Mouse (Mus musculus) liver, embryonic 13.5 days (tissue): ENCODE measurements around the gene 4933406M09Rik. TPM values are rescaled to one million over a fixed set of nuclear protein-coding genes. Genes with fewer than 3 reads are reported as not detected.

Source experiments
- ATAC-seq: fragments of 200-750 bp; cut with Nextera tagmentation; 2 replicates; pipeline ENCODE4 v1.8.0; 2017; ENCODE audit warnings: low read depth, mild to moderate bottlenecking, moderate number of reproducible peaks, moderate library complexity
- DNase-seq: peaks from one replicate; pipeline ENCODE4 v3.0.0; 2022
- H3K27ac ChIP-seq: fragments of 300-500 bp; sonication (generic); 2 replicates; pipeline ENCODE4 v1.5.1; 2015; ENCODE audit warnings: moderate library complexity, mild to moderate bottlenecking, inconsistent platforms
- H3K27me3 ChIP-seq: fragments of 300-500 bp; sonication (generic); 2 replicates; pipeline ENCODE4 v1.6.1; 2015; ENCODE audit warnings: mild to moderate bottlenecking, inconsistent platforms
- H3K36me3 ChIP-seq: fragments of 300-500 bp; sonication (generic); 2 replicates; pipeline ENCODE4 v1.6.1; 2015; ENCODE audit warnings: mild to moderate bottlenecking, inconsistent platforms
- H3K4me1 ChIP-seq: fragments of 300-500 bp; sonication (generic); replicated peaks from 2 replicates; pipeline ENCODE4 v1.6.1; 2015; ENCODE audit warnings: inconsistent platforms
- H3K4me2 ChIP-seq: fragments of 300-500 bp; sonication (generic); 2 replicates; pipeline ENCODE4 v1.6.1; 2015; ENCODE audit warnings: inconsistent platforms, mild to moderate bottlenecking, moderate library complexity
- H3K4me3 ChIP-seq: fragments of 300-500 bp; sonication (generic); replicated peaks from 2 replicates; pipeline ENCODE4 v1.5.1; 2015; ENCODE audit warnings: mild to moderate bottlenecking, inconsistent platforms
- H3K9ac ChIP-seq: fragments of 300-500 bp; sonication (generic); 2 replicates; pipeline ENCODE4 v1.6.1; 2015; ENCODE audit warnings: mild to moderate bottlenecking, inconsistent platforms
- H3K9me3 ChIP-seq: fragments of 300-500 bp; sonication (generic); replicated peaks from 2 replicates; pipeline ENCODE4 v1.6.1; 2016; ENCODE audit warnings: inconsistent platforms
- whole genome bisulfite sequencing: fragments of 180-500 bp; shearing (Covaris S2); methylation state at CpG from one replicate; pipeline ENCODE4 v1.1.7; 2015; ENCODE audit not compliant: insufficient replicate concordance; 5-methylcytosine and 5-hydroxymethylcytosine counted together
- polyA plus RNA-seq: library from polyadenylated mRNA; unstranded; fragments of >200 nt; fragmentation: Nextera tagmentation; extraction: Ambion mirVana; gene quantifications from 2 replicates; pipeline ENCODE4 v1.2.1, GENCODE M21; 2015

4933406M09Rik gene
- polyA plus RNA-seq, 1 experiment from 2014 or later: not detected

- ATAC-seq (no peak), DNase-seq (no peak)
- Histone ChIP-seq H3K36me3 (peaks cover 62% of the 10 kb centered on the region), H3K9ac (no peak overlapping the region), H3K27me3 (peaks cover 15% of the 10 kb centered on the region), H3K4me1 (peaks cover 24% of the 10 kb centered on the region), H3K4me2 (no peak overlapping the region), H3K27ac (no peak overlapping the region), H3K4me3 (no peak overlapping the region), H3K9me3 (no peaks in the 10 kb centered on the region)
- 87% methylated on average over 9 of the region's 9 CpGs for WGBS
Measured at GRCm38 (mm10) chr1:134347791-134348190, 37.9 kb upstream of the 4933406M09Rik start.

- 83% methylated on average over 2 of the region's 2 CpGs for WGBS
- Histone ChIP-seq H3K9me3 (no peaks in the 10 kb centered on the region), H3K36me3 (peaks cover 91% of the 10 kb centered on the region), H3K4me2 (no peak overlapping the region), H3K27ac (no peak overlapping the region), H3K4me1 (peaks cover 16% of the 10 kb centered on the region), H3K4me3 (no peak overlapping the region), H3K27me3 (no peaks in the 10 kb centered on the region), H3K9ac (no peak overlapping the region)
- no peak for DNase-seq
- no peak for ATAC-seq
Measured at GRCm38 (mm10) chr1:134353326-134353725, 32.4 kb upstream of the 4933406M09Rik start.

- no peaks in the 10 kb centered on the region for H3K9me3 ChIP-seq
- peaks cover 35% of the 10 kb centered on the region for H3K4me1 ChIP-seq
- H3K36me3 ChIP-seq: peaks cover 78% of the 10 kb centered on the region
- 63% methylated on average over 4 of the region's 4 CpGs for WGBS
- H3K27ac ChIP-seq: no peak overlapping the region
- no peak for DNase-seq
- ATAC-seq: no peak
- no peaks in the 10 kb centered on the region for H3K27me3 ChIP-seq
- no peak overlapping the region for H3K4me2 ChIP-seq
- H3K4me3 ChIP-seq: no peak overlapping the region
- no peak overlapping the region for H3K9ac ChIP-seq
Measured at GRCm38 (mm10) chr1:134357461-134357860, 28.3 kb upstream of the 4933406M09Rik start.

GRCm38 (mm10) chr1:134360656-134361055, 25.1 kb upstream of the 4933406M09Rik start:
- 57% methylated on average over 7 of the region's 7 CpGs for WGBS
- Histone ChIP-seq H3K9me3 (no peaks in the 10 kb centered on the region), H3K4me2 (peak overlapping the region; percentile 78), H3K9ac (peak overlapping the region; percentile 88), H3K27me3 (no peaks in the 10 kb centered on the region), H3K4me3 (peak overlapping the region; percentile 81), H3K36me3 (peaks cover 46% of the 10 kb centered on the region), H3K27ac (peak overlapping the region; percentile 88; the same call in 1 of the 2 replicates), H3K4me1 (peaks cover 37% of the 10 kb centered on the region)
- DNase-seq (no peak), ATAC-seq (no peak)

GRCm38 (mm10) chr1:134361195-134361856, 24.4 kb upstream of the 4933406M09Rik start:
- Histone ChIP-seq H3K9me3 (no peaks in the 10 kb centered on the region), H3K27ac (peak overlapping the region; percentile 88), H3K4me1 (peaks cover 37% of the 10 kb centered on the region), H3K9ac (peak overlapping the region; percentile 88), H3K4me3 (peak overlapping the region; percentile 81), H3K36me3 (peaks cover 40% of the 10 kb centered on the region), H3K4me2 (peak overlapping the region; percentile 78), H3K27me3 (no peaks in the 10 kb centered on the region)
- WGBS: 1% methylated on average over 44 of the region's 44 CpGs
- DNase-seq (no peak), ATAC-seq (peak; percentile 87)

GRCm38 (mm10) chr1:134361857-134362212, 23.9 kb upstream of the 4933406M09Rik start, which contains the start of gene Tmem183a:
TSS of gene Tmem183a (minus strand) at chr1:134361979.
- Histone ChIP-seq H3K4me3 (peak within 1 kb of the TSS; percentile 81), H3K9ac (peak within 1 kb of the TSS; percentile 88), H3K27ac (peak within 1 kb of the TSS; percentile 88), H3K27me3 (no peaks in the 10 kb centered on the region), H3K4me1 (peaks cover 37% of the 10 kb centered on the region), H3K9me3 (no peaks in the 10 kb centered on the region), H3K4me2 (peak within 1 kb of the TSS; percentile 78), H3K36me3 (peaks cover 35% of the 10 kb centered on the region)
- WGBS: under 1% methylated on average over 38 of the region's 38 CpGs
- ATAC-seq (peak; percentile 96), DNase-seq (peak; percentile 96)

- 74% methylated on average over 4 of the region's 4 CpGs for WGBS
Measured at GRCm38 (mm10) chr1:134363194-134363593, 22.5 kb upstream of the 4933406M09Rik start.

GRCm38 (mm10) chr1:134365491-134365890, 20.2 kb upstream of the 4933406M09Rik start:
- Histone ChIP-seq H3K36me3 (peaks cover 2% of the 10 kb centered on the region), H3K27ac (no peak overlapping the region), H3K27me3 (no peaks in the 10 kb centered on the region), H3K4me2 (no peak overlapping the region), H3K4me3 (no peak overlapping the region), H3K9ac (no peak overlapping the region), H3K4me1 (peaks cover 10% of the 10 kb centered on the region), H3K9me3 (peaks cover 6% of the 10 kb centered on the region; the same call in 1 of the 2 replicates)
- WGBS: 55% methylated on average over 5 of the region's 5 CpGs
- DNase-seq (no peak), ATAC-seq (no peak)

More at GRCm38 (mm10) chr1:134363194-134363593, 22.5 kb upstream of the 4933406M09Rik start:
- Histone ChIP-seq H3K9me3 (no peaks in the 10 kb centered on the region), H3K4me3 (no peak overlapping the region), H3K27ac (no peak overlapping the region), H3K27me3 (no peaks in the 10 kb centered on the region), H3K4me2 (no peak overlapping the region), H3K4me1 (peaks cover 27% of the 10 kb centered on the region), H3K9ac (no peak overlapping the region), H3K36me3 (peaks cover 24% of the 10 kb centered on the region)
- ATAC-seq (no peak), DNase-seq (no peak)

GRCm38 (mm10) chr1:134368777-134369337, 16.9 kb upstream of the 4933406M09Rik start:
- ATAC-seq (no peak), DNase-seq (peak; percentile 34)
- no peaks in the 10 kb centered on the region for H3K27me3 ChIP-seq
- no peaks in the 10 kb centered on the region for H3K4me1 ChIP-seq
- no peaks in the 10 kb centered on the region for H3K36me3 ChIP-seq
- H3K9ac ChIP-seq: no peak overlapping the region
- H3K4me2 ChIP-seq: no peak overlapping the region
- H3K4me3 ChIP-seq: no peak overlapping the region
- peaks cover 14% of the 10 kb centered on the region; the same call in 1 of the 2 replicates for H3K9me3 ChIP-seq
- 41% methylated on average over 9 of the region's 9 CpGs for WGBS
- H3K27ac ChIP-seq: no peak overlapping the region

GRCm38 (mm10) chr1:134374124-134374523, 11.6 kb upstream of the 4933406M09Rik start:
- ATAC-seq: no peak
- Histone ChIP-seq H3K27ac (no peak overlapping the region), H3K4me2 (no peak overlapping the region), H3K4me3 (no peak overlapping the region), H3K4me1 (no peaks in the 10 kb centered on the region), H3K9me3 (peaks cover 14% of the 10 kb centered on the region; the same call in 1 of the 2 replicates), H3K36me3 (no peaks in the 10 kb centered on the region), H3K27me3 (no peaks in the 10 kb centered on the region; the same call in 1 of the 2 replicates), H3K9ac (no peak overlapping the region)
- 65% methylated on average over 2 of the region's 2 CpGs for WGBS
- DNase-seq: no peak

- H3K4me2 ChIP-seq: no peak overlapping the region
- H3K27me3 ChIP-seq: peaks cover 12% of the 10 kb centered on the region; the same call in 1 of the 2 replicates
- H3K9me3 ChIP-seq: 0 out of 2 replicates have a peak, but pooled peaks cover 3% of the 10 kb centered on the region
- ATAC-seq (no peak), DNase-seq (no peak)
- WGBS: 66% methylated on average over 2 of the region's 2 CpGs
- H3K36me3 ChIP-seq: no peaks in the 10 kb centered on the region
- H3K27ac ChIP-seq: no peak overlapping the region
- H3K4me3 ChIP-seq: no peak overlapping the region
- H3K4me1 ChIP-seq: peaks cover 5% of the 10 kb centered on the region
- no peak overlapping the region for H3K9ac ChIP-seq
Measured at GRCm38 (mm10) chr1:134381051-134381450, 4.7 kb upstream of the 4933406M09Rik start.
